Mouse (Mus musculus): ENCODE results near the gene Klrb1c. TPM values are rescaled to one million over a fixed set of nuclear protein-coding genes. Genes with fewer than 3 reads are reported as not detected.
A peak's percentile ranks its signal among the peaks of the same experiment; 100 is the strongest.

Gene Klrb1c
- polyA plus RNA-seq (2014; fragmentation: Nextera tagmentation; extraction: Ambion mirVana): not detected in 2 replicates

GRCm38 (mm10) chr6:128789115-128789514 lies at the start of gene Klrb1c:
Gene Klrb1c, minus strand, starts transcription at chr6:128789215.
- ATAC-seq: no peak
- 88% methylated on average over 2 of the region's 2 CpGs for WGBS
- no peaks in the 10 kb centered on the region for H3K36me3 ChIP-seq (ENCODE audit: control insufficient read depth, insufficient read depth, low read length)
- no peak within 1 kb of the TSS for H3K27ac ChIP-seq (ENCODE audit: low read depth, low read length)
- no peak within 1 kb of the TSS for H3K9ac ChIP-seq (ENCODE audit: low read length)
- no peak for DNase-seq (ENCODE audit: low spot score)
- H3K9me3 ChIP-seq (replicated peaks; ENCODE audit: control insufficient read depth, low read length): no peaks in the 10 kb centered on the region
- no peak within 1 kb of the TSS for H3K4me3 ChIP-seq (ENCODE audit: low read depth, low read length)
- no peak within 1 kb of the TSS for H3K4me2 ChIP-seq (ENCODE audit: low read length)
- H3K27me3 ChIP-seq (replicated peaks; ENCODE audit: control insufficient read depth, insufficient read depth, low read length): no peaks in the 10 kb centered on the region
- H3K4me1 ChIP-seq (ENCODE audit: control insufficient read depth, insufficient read depth, low read length): no peaks in the 10 kb centered on the region

- peak overlapping the region; percentile 56 for H3K9ac ChIP-seq (ENCODE audit: low read length)
- peak; percentile 38 for ATAC-seq
- H3K9me3 ChIP-seq (replicated peaks; ENCODE audit: control insufficient read depth, low read length): no peaks in the 10 kb centered on the region
- H3K4me3 ChIP-seq (ENCODE audit: low read depth, low read length): peak overlapping the region; percentile 51
- H3K4me1 ChIP-seq (ENCODE audit: control insufficient read depth, insufficient read depth, low read length): no peaks in the 10 kb centered on the region
- no peaks in the 10 kb centered on the region for H3K27me3 ChIP-seq (replicated peaks; ENCODE audit: control insufficient read depth, insufficient read depth, low read length)
- peak; percentile 70 for DNase-seq (ENCODE audit: low spot score)
- peak overlapping the region; percentile 70 for H3K27ac ChIP-seq (ENCODE audit: low read depth, low read length)
- H3K4me2 ChIP-seq (ENCODE audit: low read length): peak overlapping the region; percentile 52
- WGBS: 2% methylated on average over 14 of the region's 14 CpGs
- no peaks in the 10 kb centered on the region for H3K36me3 ChIP-seq (ENCODE audit: control insufficient read depth, insufficient read depth, low read length)
These were observed 48.7 kb upstream of the Klrb1c start for GRCm38 (mm10) chr6:128837454-128838341.

GRCm38 (mm10) chr6:128836955-128837334 lies 47.9 kb upstream of the Klrb1c start:
- WGBS: 82% methylated on average over 6 of the region's 6 CpGs

GRCm38 (mm10) chr6:128836191-128836954 lies 47.4 kb upstream of the Klrb1c start:
- no peak for ATAC-seq
- H3K9me3 ChIP-seq (replicated peaks; ENCODE audit: control insufficient read depth, low read length): no peaks in the 10 kb centered on the region
- no peak for DNase-seq (ENCODE audit: low spot score)
- H3K4me1 ChIP-seq (ENCODE audit: control insufficient read depth, insufficient read depth, low read length): no peaks in the 10 kb centered on the region
- no peak overlapping the region for H3K4me3 ChIP-seq (ENCODE audit: low read depth, low read length)
- H3K36me3 ChIP-seq (ENCODE audit: control insufficient read depth, insufficient read depth, low read length): no peaks in the 10 kb centered on the region
- H3K27ac ChIP-seq (ENCODE audit: low read depth, low read length): no peak overlapping the region
- H3K27me3 ChIP-seq (replicated peaks; ENCODE audit: control insufficient read depth, insufficient read depth, low read length): no peaks in the 10 kb centered on the region
- H3K9ac ChIP-seq (ENCODE audit: low read length): no peak overlapping the region
- no peak overlapping the region for H3K4me2 ChIP-seq (ENCODE audit: low read length)
- 75% methylated on average over 8 of the region's 8 CpGs for WGBS

More at GRCm38 (mm10) chr6:128836955-128837334, 47.9 kb upstream of the Klrb1c start:
- Histone ChIP-seq H3K36me3 (ENCODE audit: control insufficient read depth, insufficient read depth, low read length) (no peaks in the 10 kb centered on the region), H3K9me3 (replicated peaks; ENCODE audit: control insufficient read depth, low read length) (no peaks in the 10 kb centered on the region), H3K9ac (ENCODE audit: low read length) (no peak overlapping the region), H3K27me3 (replicated peaks; ENCODE audit: control insufficient read depth, insufficient read depth, low read length) (no peaks in the 10 kb centered on the region), H3K4me2 (ENCODE audit: low read length) (peak overlapping the region; percentile 52), H3K4me1 (ENCODE audit: control insufficient read depth, insufficient read depth, low read length) (no peaks in the 10 kb centered on the region), H3K4me3 (ENCODE audit: low read depth, low read length) (peak overlapping the region; percentile 51), H3K27ac (ENCODE audit: low read depth, low read length) (no peak overlapping the region)
- DNase-seq (ENCODE audit: low spot score): no peak
- no peak for ATAC-seq

- ATAC-seq: no peak
- Histone ChIP-seq H3K4me2 (ENCODE audit: low read length) (no peak overlapping the region), H3K27ac (ENCODE audit: low read depth, low read length) (no peak overlapping the region), H3K9me3 (replicated peaks; ENCODE audit: control insufficient read depth, low read length) (no peaks in the 10 kb centered on the region), H3K4me3 (ENCODE audit: low read depth, low read length) (no peak overlapping the region), H3K36me3 (ENCODE audit: control insufficient read depth, insufficient read depth, low read length) (no peaks in the 10 kb centered on the region), H3K9ac (ENCODE audit: low read length) (no peak overlapping the region), H3K27me3 (replicated peaks; ENCODE audit: control insufficient read depth, insufficient read depth, low read length) (no peaks in the 10 kb centered on the region), H3K4me1 (ENCODE audit: control insufficient read depth, insufficient read depth, low read length) (no peaks in the 10 kb centered on the region)
- WGBS: 96% methylated on average over 4 of the region's 4 CpGs
- no peak for DNase-seq (ENCODE audit: low spot score)
These were observed 46.6 kb upstream of the Klrb1c start for GRCm38 (mm10) chr6:128835571-128835970.

- Histone ChIP-seq H3K27me3 (replicated peaks; ENCODE audit: control insufficient read depth, insufficient read depth, low read length) (no peaks in the 10 kb centered on the region), H3K4me1 (ENCODE audit: control insufficient read depth, insufficient read depth, low read length) (no peaks in the 10 kb centered on the region), H3K36me3 (ENCODE audit: control insufficient read depth, insufficient read depth, low read length) (no peaks in the 10 kb centered on the region), H3K27ac (ENCODE audit: low read depth, low read length) (no peak overlapping the region), H3K9me3 (replicated peaks; ENCODE audit: control insufficient read depth, low read length) (no peaks in the 10 kb centered on the region), H3K4me2 (ENCODE audit: low read length) (no peak overlapping the region), H3K4me3 (ENCODE audit: low read depth, low read length) (no peak overlapping the region), H3K9ac (ENCODE audit: low read length) (no peak overlapping the region)
- WGBS: 87% methylated on average over 10 of the region's 10 CpGs
- DNase-seq (ENCODE audit: low spot score) (no peak), ATAC-seq (no peak)
These were observed 44.0 kb upstream of the Klrb1c start for GRCm38 (mm10) chr6:128833046-128833445.

GRCm38 (mm10) chr6:128829837-128830236 lies 40.8 kb upstream of the Klrb1c start:
- Histone ChIP-seq H3K4me3 (ENCODE audit: low read depth, low read length) (no peak overlapping the region), H3K9me3 (replicated peaks; ENCODE audit: control insufficient read depth, low read length) (no peaks in the 10 kb centered on the region), H3K4me2 (ENCODE audit: low read length) (no peak overlapping the region), H3K27me3 (replicated peaks; ENCODE audit: control insufficient read depth, insufficient read depth, low read length) (no peaks in the 10 kb centered on the region), H3K36me3 (ENCODE audit: control insufficient read depth, insufficient read depth, low read length) (no peaks in the 10 kb centered on the region), H3K27ac (ENCODE audit: low read depth, low read length) (no peak overlapping the region), H3K9ac (ENCODE audit: low read length) (no peak overlapping the region), H3K4me1 (ENCODE audit: control insufficient read depth, insufficient read depth, low read length) (no peaks in the 10 kb centered on the region)
- ATAC-seq: no peak
- 70% methylated on average over 4 of the region's 4 CpGs for WGBS
- no peak for DNase-seq (ENCODE audit: low spot score)

GRCm38 (mm10) chr6:128826781-128827180 lies 37.8 kb upstream of the Klrb1c start:
- Histone ChIP-seq H3K27me3 (replicated peaks; ENCODE audit: control insufficient read depth, insufficient read depth, low read length) (no peaks in the 10 kb centered on the region), H3K36me3 (ENCODE audit: control insufficient read depth, insufficient read depth, low read length) (no peaks in the 10 kb centered on the region), H3K9ac (ENCODE audit: low read length) (no peak overlapping the region), H3K4me1 (ENCODE audit: control insufficient read depth, insufficient read depth, low read length) (no peaks in the 10 kb centered on the region), H3K4me3 (ENCODE audit: low read depth, low read length) (no peak overlapping the region), H3K4me2 (ENCODE audit: low read length) (no peak overlapping the region), H3K9me3 (replicated peaks; ENCODE audit: control insufficient read depth, low read length) (no peaks in the 10 kb centered on the region), H3K27ac (ENCODE audit: low read depth, low read length) (no peak overlapping the region)
- ATAC-seq (no peak), DNase-seq (ENCODE audit: low spot score) (no peak)
- 84% methylated on average over 3 of the region's 3 CpGs for WGBS

- H3K4me3 ChIP-seq (ENCODE audit: low read depth, low read length): no peak within 1 kb of the TSS
- H3K36me3 ChIP-seq (ENCODE audit: control insufficient read depth, insufficient read depth, low read length): no peaks in the 10 kb centered on the region
- H3K27me3 ChIP-seq (replicated peaks; ENCODE audit: control insufficient read depth, insufficient read depth, low read length): no peaks in the 10 kb centered on the region
- DNase-seq (ENCODE audit: low spot score) (no peak), ATAC-seq (no peak)
- no peaks in the 10 kb centered on the region for H3K4me1 ChIP-seq (ENCODE audit: control insufficient read depth, insufficient read depth, low read length)
- H3K9me3 ChIP-seq (replicated peaks; ENCODE audit: control insufficient read depth, low read length): no peaks in the 10 kb centered on the region
- H3K9ac ChIP-seq (ENCODE audit: low read length): no peak within 1 kb of the TSS
- H3K27ac ChIP-seq (ENCODE audit: low read depth, low read length): no peak within 1 kb of the TSS
- no peak within 1 kb of the TSS for H3K4me2 ChIP-seq (ENCODE audit: low read length)
- WGBS: 86% methylated on average over 6 of the region's 6 CpGs
These were observed 37.1 kb upstream of the Klrb1c start, which contains the start of the genes Gm44511 and Klrb1b for GRCm38 (mm10) chr6:128826132-128826531. Gene Gm44511, minus strand, starts transcription at chr6:128826315. Gene Klrb1b, minus strand, starts transcription at chr6:128826331.
